Mouse (Mus musculus): ENCODE measurements around the gene Adamts18.

Adamts18 gene

DNA sequence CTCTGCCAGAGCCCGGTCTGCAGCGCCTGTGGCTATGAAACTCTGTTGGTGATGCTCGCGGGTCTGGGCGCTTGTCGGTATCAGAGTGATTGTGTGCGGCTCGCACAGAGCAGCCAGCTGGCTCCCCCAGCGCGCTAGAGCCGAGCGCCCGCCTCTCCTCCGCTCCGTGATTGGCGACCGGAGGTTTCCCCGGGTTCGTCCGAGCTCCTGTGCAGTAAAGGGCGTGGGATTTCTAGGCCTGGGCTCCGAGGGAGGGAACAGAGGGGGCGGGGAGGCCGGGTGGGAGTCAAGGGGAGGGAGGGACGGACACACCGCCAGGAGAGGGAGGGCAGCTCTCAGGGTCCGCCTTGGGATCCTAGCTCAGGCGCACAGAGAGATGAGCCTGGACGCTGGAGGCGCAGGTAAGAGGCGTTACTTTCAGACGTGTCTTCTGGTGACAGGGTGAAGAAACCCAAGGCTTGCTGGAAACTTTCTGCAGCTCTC is at the start of gene Adamts18:
Gene Adamts18, minus strand, starts transcription at position 86 of the 483 bp plus-strand sequence.
- DNase-seq, result peak; percentile 78

DNA sequence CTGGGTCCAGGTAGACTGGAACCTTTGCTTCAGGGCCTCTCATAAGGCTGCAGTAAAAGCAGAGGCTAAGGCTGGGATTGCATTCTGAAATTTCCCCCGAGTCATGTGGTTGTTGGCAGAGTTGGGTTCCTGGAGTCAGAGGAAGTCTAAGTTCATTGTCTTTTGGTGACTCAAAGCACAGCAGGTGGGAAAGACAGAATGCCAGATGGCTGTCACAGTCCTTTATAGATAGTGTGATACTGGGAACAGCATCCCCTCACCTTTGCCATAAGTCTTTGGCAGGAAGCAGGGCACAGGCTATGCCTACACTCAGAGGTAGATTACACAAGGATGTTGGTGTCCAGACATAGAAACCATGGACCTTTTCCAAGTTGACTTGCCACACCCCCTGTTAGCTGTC is 47.9 kb upstream of the Adamts18 start:
- DNase-seq, result no peak

DNA sequence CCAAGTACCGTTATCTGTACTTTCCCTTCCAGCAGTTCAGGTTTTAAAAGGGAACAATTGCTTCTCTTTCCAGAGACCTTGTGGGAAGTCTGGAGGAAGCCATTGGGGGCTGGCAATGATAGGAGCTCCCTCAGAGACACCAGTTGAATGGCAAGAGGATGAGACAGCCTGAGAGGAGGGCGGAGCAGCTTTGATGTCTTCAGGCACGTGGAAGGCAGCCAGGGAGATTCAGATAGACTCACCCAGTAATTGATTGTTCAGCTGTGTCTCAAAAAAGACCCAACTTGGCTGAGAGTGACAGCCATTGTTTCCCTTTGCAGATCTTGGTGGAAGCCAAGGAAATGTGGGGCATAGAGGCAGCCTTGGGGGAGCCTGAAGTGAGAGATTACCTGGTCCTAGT is 42.8 kb upstream of the Adamts18 start:
- no peak for DNase-seq

DNA sequence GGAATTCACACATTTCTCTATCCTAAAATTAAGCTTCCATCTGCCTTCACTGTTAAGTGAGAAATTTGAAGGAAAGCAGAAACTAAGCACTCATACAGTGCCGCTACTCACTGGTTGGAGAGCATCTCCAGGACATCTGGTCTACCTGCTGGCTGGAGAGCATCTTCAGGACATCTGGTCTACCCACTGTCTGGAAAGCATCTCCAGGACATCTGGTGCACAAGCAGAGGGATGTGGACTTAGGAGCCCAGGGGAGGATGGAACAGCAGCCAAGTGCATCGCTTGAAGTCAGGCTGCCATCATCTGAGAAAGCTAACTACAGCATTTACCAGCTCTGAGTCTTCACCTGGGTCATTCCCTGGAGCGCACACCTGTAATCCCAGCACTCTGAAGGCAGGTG is 38.0 kb upstream of the Adamts18 start:
- DNase-seq, result no peak

DNA sequence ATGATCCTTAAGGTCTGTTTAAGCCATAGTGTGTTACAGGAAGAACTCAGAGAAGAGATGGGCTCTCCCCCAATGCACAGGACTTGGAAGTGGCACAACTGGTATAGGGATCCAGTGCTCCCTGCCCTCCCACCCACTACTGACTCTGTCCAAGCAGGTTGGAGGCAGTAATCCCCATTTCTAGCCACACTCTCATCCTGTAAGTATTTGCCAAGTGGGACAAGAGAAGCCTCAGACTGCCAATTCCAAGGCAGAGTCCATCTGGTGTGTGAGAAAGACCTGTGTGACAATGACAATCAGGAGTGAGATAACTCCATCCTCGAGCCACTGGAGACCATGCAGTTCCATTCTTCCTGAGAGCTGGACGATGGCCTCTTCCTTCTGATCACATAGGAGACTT is 36.6 kb upstream of the Adamts18 start:
- DNase-seq, result no peak

DNA sequence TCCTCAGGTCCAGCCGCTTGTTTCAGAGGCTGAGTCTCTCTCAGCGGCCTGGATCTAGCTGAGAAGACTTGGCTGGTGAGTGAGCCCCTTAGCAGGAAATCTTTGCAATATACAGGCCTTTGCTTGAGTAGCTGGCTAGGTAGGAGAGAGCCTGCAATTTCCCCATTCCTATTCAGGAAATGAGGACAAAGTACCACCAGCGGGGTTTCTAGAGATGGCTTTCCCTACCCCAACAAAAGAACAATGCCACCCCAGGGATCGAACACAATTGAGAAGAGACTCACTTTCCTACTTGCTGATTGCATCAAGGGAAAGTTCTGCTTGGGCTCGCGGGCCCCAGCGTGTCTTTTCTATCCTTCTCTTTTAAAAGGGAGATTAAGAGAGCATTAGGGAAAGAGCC is 35.5 kb upstream of the Adamts18 start:
- peak; percentile 11 for DNase-seq

DNA sequence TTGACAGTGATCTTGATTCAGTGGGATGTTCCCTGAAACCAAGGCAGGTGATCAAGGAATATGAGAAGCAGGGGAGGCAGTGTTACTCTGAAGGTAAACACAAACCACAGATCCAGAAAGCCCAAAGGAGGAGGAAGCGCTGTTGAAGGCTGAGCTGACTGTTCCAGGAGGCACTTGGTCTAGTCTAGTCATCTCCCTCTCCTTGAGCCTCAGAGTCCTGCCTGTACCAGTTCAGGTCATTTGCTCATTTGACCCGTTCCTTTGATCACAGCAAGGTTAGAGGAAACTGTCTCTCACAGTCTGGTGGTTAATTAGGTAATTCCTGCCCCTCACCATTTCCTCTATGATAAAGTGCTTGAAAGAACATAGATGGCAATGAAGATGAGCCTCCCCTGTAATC is 34.0 kb upstream of the Adamts18 start:
- DNase-seq, result no peak

DNA sequence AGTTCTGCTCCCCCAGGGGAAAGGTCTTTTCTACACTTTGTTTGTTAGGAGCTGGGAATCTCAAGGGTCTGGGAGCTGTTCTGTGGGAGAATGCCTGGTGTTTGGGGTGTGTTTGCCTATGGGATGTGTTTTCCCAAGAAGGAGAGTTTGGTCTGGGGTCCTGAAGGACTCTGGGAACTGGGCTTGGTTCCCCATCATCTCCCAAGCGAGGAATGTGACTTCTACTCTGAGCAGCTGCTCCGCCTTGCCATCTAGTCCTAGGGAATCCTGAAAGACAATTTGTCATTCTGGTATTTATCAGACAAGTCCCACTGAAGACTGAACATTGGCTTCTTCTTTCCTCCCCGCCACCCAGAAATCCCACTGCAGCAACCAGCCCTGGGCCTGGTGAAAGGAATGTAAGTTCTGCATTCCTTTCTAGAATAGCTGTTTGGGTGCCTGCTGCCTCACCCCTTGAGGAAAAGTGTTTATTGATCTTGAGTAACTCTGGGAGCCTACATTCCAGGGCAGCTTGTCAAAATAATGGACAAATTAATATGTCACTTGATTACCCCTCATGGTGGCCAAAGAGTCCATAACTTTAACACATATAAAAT is 30.0 kb upstream of the Adamts18 start:
- no peak for DNase-seq

DNA sequence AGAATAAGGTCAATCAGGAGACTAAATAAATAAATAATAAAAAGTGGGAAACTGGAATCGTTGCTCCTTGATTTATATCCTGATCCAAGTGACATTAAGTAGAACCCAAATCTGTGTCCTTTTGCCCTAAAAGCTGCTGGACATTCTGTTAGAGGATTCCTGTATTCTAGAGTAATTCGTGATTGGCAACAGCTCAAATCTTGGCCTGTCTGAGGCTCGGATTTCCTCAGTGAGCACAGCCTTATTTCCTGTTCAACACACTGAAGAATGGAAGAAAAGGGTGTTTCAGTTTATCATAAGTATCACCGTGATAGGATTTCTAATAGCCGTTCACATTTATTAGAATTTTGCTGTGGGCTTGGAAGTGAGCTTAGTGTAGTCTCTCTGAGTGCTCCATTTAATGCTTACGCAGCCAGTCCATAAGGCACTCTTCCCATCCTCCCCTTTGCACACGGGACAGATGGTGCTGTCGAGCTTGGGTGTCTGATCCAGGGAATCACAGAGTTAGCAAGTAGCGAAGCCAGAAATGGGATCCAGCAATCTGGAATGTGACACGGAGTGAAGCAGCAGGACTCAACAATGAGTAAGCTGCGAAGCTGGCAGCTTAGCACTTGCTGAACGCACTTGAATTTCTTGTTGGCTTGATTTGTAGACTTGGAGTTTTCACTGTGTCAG is 25.0 kb upstream of the Adamts18 start:
- DNase-seq, result no peak

DNA sequence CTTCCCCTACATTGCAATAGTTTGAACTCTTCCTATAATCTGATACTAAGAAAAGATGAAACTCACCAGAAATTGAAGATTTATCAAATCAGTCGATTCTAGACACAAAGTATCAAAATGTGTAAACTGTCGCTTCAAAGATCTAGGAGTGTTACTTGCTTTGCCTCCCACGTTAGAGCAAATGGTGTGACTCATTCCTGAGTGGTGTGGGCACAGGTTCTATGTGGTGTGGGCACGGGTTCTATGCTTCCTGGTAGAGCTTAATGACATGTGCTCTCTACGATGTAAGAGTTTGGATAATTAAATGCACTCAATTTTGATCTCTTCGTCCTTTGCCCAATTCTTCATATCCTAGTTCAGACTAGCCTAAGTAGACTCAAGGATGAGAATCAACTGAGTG is 23.9 kb upstream of the Adamts18 start:
- no peak for DNase-seq

DNA sequence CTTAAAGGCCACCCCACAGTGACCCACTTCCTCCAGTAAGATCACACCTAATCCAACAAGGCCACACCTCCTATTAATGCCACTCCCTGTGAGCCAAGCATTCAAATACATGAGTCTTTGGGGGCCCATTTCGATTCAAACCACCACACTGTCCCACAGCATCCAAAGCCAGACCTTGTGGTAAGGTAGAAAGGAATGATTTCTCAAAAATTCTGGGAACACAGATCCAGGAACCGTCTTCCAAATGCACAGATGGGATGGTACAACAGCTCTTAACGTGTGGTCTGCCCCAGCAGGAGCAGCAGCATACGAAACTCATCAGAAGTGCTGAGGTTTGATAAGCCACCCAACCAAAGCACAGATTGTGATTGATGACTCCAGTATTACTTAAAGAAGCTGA is 18.0 kb upstream of the Adamts18 start:
- DNase-seq, result no peak

DNA sequence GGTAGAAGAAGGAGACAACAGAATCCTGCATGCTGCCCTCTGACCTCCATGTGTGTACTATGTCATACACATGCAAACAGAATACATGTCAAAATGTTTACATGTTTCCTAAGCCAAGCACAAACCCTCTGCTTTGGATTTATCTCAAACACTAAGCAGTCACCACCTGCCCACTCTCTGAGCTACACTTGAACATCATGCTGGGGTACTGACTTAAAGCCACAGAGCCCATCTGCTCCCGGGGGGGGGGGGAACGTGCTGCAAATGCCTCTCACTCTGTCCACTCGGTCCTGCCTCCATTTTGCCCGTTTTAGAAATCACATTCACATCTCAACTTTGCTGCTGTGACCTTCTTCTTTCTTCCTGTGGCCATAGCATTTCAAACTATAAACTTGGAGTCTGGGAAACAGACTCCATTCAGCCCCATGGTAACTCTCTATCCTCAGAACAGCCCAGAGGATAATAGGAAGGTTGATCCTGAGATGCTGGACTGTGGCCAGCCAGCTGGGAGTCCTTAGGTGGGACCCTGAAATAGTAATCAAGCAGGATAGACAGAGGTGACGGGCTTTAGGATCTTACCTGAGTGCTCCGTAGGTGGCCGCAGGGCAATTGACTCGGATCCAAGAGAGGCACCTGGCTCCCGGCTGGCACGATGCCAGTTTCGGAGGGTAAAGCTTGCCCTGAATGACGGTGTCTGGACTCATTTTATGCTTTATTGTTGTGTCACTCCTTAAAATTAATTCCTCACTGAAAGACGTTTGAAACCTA is 17.0 kb upstream of the Adamts18 start:
- no peak for DNase-seq

DNA sequence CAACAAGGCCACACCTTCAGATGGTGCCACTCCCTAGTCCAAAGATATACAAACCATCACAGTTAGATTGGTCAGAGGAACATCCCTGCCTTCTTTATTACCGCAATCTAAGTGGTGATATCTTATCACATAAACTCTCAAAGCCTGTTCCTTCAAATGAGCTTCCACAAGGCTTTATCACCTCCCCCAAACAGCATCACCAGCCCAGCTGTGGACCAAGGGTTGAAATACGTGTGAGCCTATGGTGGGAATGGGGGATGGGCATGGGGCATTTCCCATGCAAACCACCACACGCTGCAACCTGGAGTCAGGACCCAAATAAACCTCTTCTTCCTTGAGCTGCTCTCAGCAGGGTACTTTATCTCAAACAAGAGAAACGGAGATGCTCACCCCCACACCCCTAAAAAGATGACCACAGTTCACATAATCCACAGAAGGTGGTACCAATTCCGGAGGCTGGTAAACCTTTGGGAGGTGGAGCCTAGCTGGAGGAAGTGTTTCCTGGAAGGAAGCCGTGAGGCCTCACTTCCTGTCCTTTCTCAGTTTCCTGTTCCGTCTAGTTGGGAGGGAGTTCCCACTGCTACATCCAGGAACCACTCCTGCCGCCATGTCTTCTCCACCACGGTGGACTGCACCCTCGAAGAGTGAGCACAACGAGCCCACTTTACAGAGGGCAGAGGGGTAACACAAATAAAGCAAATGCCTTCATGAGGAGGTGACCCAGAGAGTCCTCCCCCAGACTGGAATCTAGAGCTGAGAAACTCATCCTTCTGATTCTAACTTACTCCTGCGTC is 11.5 kb upstream of the Adamts18 start:
- no peak for DNase-seq

DNA sequence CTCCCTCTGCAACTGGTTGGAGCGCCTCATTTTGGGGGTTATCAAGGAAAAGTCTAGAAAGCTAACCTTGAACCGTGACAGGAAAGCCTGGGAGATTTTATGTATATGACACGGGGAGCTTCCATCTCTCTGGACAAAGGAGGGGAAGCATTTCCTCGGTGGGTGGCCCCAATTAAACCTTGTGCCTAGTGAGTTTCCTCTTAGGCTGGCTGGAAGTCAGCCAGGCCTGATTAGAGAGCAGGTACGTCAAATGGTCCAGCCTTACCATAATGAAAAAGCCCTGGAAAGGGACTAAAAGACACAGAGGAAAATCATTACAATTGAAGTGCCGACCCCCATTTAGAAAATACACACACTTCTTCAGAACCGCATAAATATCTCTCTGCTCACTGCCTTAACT is 10.3 kb upstream of the Adamts18 start:
- DNase-seq, result no peak

DNA sequence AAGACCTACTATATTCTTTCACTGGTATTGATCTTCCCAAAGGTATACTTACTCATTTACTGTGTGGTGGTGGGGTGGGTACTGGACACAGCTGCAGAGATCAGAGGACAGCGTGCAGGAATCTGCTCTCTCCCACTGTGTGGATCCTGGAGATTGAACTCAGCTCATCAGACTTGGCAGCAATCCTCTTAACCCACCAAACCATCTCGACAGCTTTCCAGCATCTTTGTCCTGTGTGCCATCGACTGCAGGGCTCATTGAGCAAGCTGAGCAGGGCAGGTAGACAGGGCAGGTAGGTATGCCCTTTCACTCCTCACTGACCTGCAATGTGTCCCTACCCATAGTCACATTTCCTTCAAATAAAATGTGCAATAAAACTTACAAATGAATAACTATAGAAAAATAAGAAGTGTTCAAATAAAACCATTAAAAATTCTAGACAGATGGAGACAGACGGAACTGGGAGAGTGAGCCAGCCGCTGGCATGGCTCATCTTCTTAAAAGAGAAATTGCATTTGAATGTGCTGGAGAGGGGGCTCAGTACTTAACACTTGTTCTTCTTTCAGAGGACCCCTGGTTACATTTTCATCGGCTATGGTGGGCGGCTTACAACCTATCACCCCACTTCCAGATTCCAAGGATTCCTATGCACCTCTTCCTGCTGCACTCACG is 6.2 kb upstream of the Adamts18 start:
- DNase-seq, result no peak

DNA sequence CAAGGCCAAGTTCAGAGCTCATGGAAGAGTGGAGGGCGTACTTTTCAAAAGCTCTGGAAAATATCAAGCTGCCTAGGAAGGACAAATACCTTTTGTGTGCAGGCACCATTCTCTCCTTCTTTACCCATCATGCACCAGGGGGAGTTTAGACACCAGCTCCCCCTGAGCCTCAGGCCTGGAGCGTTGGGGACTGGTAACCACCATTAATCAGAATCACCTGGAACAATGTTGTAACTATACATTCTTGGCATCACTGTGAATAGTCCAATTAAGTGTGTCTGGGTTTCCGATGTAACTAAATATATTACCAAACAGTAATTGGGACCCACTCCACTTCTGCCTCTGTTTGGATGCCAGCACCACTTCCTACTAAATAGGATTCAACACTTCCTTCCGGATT is 5.2 kb upstream of the Adamts18 start:
- DNase-seq, result no peak

DNA sequence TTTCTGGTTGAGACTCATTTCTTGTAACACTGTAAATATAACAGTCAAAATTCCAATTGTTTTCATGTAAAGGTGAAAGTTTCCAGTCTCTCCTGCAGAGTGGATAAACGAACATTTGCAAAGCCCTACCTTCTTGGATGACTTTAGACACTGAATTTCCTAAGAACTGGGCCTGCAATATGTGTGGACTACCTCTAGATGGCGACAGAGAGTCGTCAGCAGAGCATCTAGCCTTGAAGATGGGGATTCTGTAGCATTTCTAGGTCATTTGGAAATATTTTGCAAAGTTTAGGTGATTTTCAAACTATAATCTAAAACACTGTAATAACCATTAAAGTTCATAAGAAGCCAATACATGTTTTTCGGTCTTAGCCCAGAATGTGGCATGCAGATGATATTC is 3.1 kb upstream of the Adamts18 start:
- DNase-seq, result no peak

DNA sequence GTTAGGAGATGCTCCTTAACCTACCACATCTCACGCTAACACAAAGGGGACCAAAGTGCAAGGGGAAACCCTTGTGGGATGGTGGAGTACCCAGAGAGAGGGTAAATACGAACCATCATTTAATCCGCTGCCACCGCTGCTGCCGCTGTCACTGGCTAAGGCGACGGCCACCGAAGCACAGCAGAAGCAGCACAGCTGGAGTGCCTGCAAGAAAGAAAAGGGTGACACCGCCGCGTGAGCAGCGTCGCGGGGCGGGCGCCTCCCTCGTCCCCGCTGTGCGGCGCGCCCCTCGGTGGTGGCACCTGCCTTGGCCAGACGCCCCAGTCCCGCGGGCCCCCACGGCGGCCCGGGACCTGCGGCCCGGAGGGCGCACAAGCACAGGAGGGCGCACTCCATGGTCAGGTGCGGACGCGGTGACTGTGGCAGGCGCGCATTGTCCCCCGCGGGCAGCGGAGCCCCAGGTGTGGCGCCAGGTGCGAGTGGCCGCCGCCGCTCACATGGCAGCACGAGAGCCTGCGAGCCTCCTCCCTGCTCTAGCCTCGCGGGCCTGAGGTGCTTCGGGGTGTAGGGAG is 371 bp downstream of the Adamts18 start:
- DNase-seq, result no peak

DNA sequence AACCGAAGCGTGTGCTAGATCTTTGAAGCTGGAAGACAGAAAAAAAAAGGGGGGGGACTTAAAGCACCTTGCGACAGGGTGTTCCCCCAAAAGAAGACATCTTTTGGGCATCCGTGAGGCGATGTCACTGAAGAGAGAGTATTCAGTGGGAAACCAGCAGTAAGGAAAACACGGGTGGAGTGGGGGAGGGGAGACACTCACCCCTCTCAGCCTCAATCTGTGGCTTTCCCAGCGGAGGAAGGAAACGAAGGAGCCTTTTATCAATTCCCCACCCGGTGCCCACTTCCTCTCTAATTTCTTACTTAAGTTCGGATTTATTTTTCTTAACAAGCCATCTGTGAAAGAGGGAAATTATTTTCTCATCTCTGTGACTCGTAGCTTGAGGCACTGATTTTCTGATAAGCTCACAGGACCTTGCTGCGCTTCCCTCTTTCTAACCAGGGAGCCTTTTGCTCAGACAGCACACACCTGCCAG is 895 bp downstream of the Adamts18 start:
- DNase-seq, result no peak

DNA sequence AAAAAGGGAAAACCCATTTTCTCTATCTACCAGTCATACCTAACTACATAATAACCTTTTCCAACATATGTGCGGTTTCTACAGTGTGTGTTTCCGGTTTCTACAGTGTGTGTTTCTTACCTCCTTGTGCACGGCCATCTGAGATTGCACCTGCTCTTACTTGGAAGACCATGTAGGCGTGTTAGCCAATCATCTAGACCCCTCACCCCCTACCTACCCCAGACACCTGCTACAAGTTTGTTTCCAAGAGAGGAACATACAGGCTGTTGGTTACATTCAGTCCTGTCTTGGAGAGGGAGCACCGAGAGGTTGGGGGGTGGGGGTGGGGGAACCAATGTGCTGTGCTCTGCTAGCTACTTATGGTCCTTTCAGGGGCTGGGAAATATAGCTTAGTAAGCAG is 1.9 kb downstream of the Adamts18 start:
- DNase-seq, result no peak

DNA sequence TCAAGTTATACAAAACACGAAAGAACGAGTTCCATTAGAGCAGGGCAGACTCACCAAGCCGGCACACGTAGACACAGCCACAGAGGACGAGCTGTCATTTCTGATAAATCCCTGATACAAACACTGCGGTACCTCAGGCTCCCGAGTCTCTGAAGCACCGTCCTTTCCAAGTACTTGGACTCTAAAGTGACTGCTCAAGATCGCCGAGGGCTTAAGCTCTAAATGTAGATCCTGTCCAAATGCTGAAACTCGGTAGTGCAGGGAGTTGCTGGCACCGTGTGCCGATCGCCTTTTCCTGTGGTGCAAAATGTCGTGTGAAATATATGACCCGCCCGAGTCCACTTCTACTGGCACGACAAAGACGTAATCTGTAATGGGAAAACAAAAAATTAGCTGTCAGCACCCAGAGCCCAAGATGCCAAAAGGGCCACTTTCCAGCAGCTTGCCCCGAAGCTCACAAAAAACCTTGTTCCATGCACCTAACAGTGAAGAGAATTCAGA is 3.7 kb downstream of the Adamts18 start:
- DNase-seq, result peak; percentile 43

DNA sequence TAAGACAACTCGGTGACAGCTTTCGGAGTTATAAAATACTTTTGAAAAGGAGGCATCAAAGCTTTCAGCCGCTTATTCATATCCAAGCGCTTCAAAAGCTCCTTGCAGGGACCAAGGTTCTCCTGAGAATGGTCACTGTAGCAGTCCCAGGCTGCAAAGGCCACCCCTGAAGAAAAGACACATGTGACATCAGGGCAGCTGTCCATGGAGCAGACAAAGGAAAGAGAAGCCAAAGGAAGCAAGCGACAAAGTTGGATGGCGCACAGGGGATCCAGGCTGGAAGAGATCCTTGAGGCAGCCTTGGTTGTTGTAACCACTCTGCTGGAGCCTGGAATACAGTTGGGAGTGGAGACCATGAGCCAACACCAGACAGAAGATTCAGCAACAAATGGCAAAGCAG is 10.3 kb downstream of the Adamts18 start:
- no peak for DNase-seq
